Mouse (Mus musculus): ENCODE data around the gene Fam240a. TPM values are rescaled to one million over a fixed set of nuclear protein-coding genes. Genes with fewer than 3 reads are reported as not detected.

Fam240a gene
- polyA plus RNA-seq, 1 experiment from 2014 or later = not detected

DNA sequence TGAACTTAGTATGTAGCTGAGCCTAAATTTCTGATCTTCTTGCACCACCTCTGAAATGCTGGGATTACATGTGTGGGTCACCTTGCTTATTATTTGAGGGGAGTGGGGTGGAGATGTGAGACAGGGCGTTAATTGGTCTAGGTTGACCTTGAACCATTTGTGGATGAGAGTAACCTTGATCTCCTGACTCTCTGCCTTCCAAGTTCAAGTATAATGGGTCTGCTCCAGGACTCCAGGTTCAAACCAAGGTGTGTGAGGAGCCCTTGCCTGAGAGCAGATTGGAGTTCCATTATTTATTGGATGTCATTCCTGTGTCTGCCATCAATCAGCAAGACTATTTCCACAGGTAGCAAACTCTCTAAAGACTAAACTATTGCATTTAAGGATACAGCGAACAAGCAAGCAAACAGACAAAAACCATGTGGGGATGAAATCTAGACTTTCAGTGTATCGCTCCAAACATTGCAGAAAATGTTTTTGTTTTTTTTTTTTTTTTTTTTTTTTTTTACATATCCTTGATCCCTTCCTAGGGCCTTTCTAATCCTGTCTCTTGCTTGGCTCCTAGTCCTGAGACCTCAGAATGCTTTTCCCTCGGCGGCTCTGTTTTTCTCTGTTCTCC lies 36.4 kb upstream of the Fam240a start:
- no peak for ATAC-seq (ENCODE audit: borderline replicate concordance, extremely low read depth, low FRiP score, low TSS enrichment)
- H3K4me1 ChIP-seq = no peaks in the 10 kb centered on the region
- peak overlapping the region; percentile 94 for H3K4me2 ChIP-seq
- no peaks in the 10 kb centered on the region for H3K36me3 ChIP-seq
- 42% methylated on average over 5 of the region's 5 CpGs for WGBS
- no peaks in the 10 kb centered on the region for H3K9me3 ChIP-seq
- H3K9ac ChIP-seq = 0 out of 2 replicates have a peak overlapping the region, but pooled peaks have one; percentile 35
- peak overlapping the region; percentile 50 for H3K4me3 ChIP-seq
- H3K27me3 ChIP-seq = peaks cover 58% of the 10 kb centered on the region
- no peak overlapping the region for H3K27ac ChIP-seq

DNA sequence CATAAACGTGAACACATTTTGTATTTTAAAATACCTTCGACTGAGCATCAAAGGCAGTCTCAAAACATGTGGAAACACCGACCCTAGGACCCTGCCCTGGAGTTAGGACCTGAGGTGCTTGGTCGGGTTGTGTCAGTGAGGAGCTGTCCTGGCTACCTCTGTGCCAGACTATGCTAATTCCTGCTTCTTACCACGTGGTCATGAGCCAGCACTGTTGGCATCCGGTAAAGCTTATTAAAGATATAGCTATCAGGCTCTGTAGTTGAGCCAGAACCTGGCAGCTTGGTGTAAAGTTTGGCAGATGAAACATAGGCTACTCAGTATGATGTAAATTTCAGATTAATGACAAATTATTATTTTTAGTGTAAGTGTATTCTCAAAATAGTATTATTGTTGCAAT lies 35.7 kb upstream of the Fam240a start:
- no peak for ATAC-seq (ENCODE audit: borderline replicate concordance, extremely low read depth, low FRiP score, low TSS enrichment)
- 49% methylated on average over 6 of the region's 6 CpGs for WGBS
- Histone ChIP-seq H3K4me2 (no peak overlapping the region), H3K9ac (no peak overlapping the region), H3K4me3 (no peak overlapping the region), H3K4me1 (no peaks in the 10 kb centered on the region), H3K36me3 (no peaks in the 10 kb centered on the region), H3K9me3 (no peaks in the 10 kb centered on the region), H3K27ac (no peak overlapping the region), H3K27me3 (peaks cover 64% of the 10 kb centered on the region)

DNA sequence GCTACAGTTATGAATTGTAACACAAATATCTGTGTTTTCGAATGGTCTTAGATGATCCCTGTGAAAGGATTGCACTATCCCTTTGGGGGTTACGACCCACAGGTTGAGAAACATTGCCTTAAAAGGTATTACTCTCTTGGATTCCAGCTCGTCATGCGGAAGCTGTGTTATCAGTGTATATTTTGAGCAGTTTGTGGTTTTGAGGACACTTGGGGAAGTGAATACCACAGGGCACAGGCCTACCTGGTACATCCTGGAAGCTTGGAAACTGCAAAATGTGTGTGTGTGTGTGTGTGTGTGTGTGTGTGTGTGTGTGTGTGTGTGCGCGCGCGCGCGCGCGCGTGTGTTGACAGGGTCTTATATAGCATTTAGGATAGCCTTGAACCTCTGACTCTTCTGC lies 35.2 kb upstream of the Fam240a start:
- no peak overlapping the region for H3K4me2 ChIP-seq
- peaks cover 70% of the 10 kb centered on the region for H3K27me3 ChIP-seq
- H3K27ac ChIP-seq = no peak overlapping the region
- 91% methylated on average over 13 of the region's 13 CpGs for WGBS
- H3K4me3 ChIP-seq = no peak overlapping the region
- no peaks in the 10 kb centered on the region for H3K36me3 ChIP-seq
- no peak overlapping the region for H3K9ac ChIP-seq
- no peak for ATAC-seq (ENCODE audit: borderline replicate concordance, extremely low read depth, low FRiP score, low TSS enrichment)
- no peaks in the 10 kb centered on the region for H3K9me3 ChIP-seq
- no peaks in the 10 kb centered on the region for H3K4me1 ChIP-seq

DNA sequence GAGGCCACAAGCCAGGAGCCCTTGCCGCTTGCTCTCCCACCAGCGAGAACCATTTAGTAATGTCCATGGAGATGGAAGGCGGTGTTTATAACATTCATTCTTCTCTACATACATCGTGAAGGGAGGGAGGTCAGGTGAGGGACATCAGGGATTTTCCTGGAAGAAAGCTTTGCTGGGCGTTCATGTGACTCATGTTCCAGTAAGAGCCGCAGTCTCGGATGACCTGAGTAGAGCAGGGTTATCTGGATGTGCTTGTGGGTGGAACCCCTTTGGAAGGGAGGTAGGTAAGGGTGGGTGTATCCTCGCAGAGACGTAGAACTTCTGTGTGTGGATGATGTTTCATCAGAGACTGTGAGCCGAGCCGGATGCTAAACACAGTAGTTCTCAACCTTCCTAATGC lies 34.7 kb upstream of the Fam240a start, which contains the start of gene Lrrc2:
Lrrc2 (plus strand) TSS at position 149 of the 400 bp plus-strand sequence.
- Histone ChIP-seq H3K4me2 (no peak within 1 kb of the TSS), H3K9ac (no peak within 1 kb of the TSS), H3K27me3 (peaks cover 72% of the 10 kb centered on the region), H3K36me3 (no peaks in the 10 kb centered on the region), H3K4me3 (no peak within 1 kb of the TSS), H3K9me3 (no peaks in the 10 kb centered on the region), H3K4me1 (no peaks in the 10 kb centered on the region), H3K27ac (no peak within 1 kb of the TSS)
- WGBS = 68% methylated on average over 11 of the region's 11 CpGs
- ATAC-seq (ENCODE audit: borderline replicate concordance, extremely low read depth, low FRiP score, low TSS enrichment) = no peak

DNA sequence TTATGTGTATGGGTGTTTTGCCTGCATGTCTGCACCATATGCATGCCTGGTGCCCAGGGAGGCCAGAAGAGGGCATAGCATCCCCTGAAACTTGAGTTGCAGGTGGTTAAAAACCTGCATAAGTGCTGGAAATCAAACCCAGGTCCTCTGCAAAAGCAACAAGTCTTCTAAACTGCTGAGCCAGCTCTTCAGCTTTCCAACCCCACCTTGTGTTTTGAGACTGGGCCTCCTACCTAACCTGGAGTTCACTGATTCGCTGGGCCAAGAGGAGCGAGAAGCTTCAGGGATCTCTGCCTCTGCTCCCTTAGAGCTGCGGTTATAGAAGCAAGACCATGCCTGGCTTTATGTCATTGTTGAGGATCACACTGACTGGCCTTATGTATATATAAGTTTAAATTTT lies 33.4 kb upstream of the Fam240a start:
- no peak overlapping the region for H3K27ac ChIP-seq
- no peaks in the 10 kb centered on the region for H3K36me3 ChIP-seq
- H3K9me3 ChIP-seq = no peaks in the 10 kb centered on the region
- peaks cover 72% of the 10 kb centered on the region for H3K27me3 ChIP-seq
- no peak overlapping the region for H3K4me2 ChIP-seq
- no peak overlapping the region for H3K4me3 ChIP-seq
- no peak for ATAC-seq (ENCODE audit: borderline replicate concordance, extremely low read depth, low FRiP score, low TSS enrichment)
- H3K4me1 ChIP-seq = peaks cover 4% of the 10 kb centered on the region; the same call in 1 of the 2 replicates
- no peak overlapping the region for H3K9ac ChIP-seq
- WGBS = 89% methylated on average over 3 of the region's 3 CpGs

DNA sequence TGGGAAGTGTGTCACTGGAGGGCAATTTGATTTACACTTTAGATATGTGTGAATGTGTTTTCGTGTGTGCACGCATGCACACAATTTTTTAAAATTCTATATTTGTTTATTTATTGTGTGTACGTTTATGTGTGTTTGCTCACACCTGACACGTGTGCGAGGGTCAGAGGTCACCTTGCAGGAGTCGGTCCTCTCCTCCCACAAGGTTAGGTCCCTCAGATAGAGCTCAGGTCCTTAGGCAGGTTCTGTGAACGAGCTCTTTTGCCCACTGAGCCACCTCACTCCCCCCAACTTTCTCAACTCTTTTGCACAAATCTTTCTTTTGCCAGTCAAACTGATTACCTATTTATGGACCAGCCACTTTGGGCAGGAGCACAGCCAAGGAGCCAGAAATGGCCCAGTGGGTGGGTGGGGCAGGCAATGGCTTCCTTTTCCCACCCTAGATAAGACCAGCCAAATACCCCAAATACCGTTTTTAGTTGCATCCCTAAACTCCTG lies 32.2 kb upstream of the Fam240a start:
- no peak overlapping the region for H3K4me3 ChIP-seq
- no peaks in the 10 kb centered on the region for H3K9me3 ChIP-seq
- 38% methylated on average over 8 of the region's 8 CpGs for WGBS
- H3K27me3 ChIP-seq = peaks cover 73% of the 10 kb centered on the region
- H3K27ac ChIP-seq = no peak overlapping the region
- peaks cover 4% of the 10 kb centered on the region; the same call in 1 of the 2 replicates for H3K4me1 ChIP-seq
- no peak overlapping the region for H3K4me2 ChIP-seq
- H3K36me3 ChIP-seq = no peaks in the 10 kb centered on the region
- no peak for ATAC-seq (ENCODE audit: borderline replicate concordance, extremely low read depth, low FRiP score, low TSS enrichment)
- H3K9ac ChIP-seq = no peak overlapping the region

DNA sequence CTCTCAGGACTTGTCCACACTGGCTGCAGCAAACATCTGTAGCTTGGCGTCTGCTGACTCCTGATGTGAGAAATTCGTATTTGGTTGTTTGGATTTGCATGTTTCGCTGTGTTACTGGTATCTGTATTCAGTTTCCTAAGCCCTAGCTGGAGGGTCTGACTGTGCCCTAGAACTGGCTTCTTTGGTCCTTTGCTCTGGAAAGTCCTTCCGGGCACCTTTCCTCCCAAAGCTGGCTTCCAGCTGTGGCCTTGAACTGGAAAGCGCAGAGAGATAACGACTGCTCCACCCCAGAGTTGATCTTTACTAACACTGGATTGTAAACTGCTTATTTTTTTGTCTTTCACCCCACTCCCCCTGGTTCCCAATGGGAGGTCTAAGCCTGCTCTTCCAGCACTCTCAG lies 31.2 kb upstream of the Fam240a start:
- H3K27me3 ChIP-seq = peaks cover 66% of the 10 kb centered on the region
- H3K4me2 ChIP-seq = no peak overlapping the region
- no peak overlapping the region for H3K4me3 ChIP-seq
- no peaks in the 10 kb centered on the region for H3K9me3 ChIP-seq
- 56% methylated on average over 6 of the region's 6 CpGs for WGBS
- no peak overlapping the region for H3K27ac ChIP-seq
- H3K4me1 ChIP-seq = peaks cover 4% of the 10 kb centered on the region; the same call in 1 of the 2 replicates
- H3K36me3 ChIP-seq = no peaks in the 10 kb centered on the region
- ATAC-seq (ENCODE audit: borderline replicate concordance, extremely low read depth, low FRiP score, low TSS enrichment) = no peak
- H3K9ac ChIP-seq = no peak overlapping the region

DNA sequence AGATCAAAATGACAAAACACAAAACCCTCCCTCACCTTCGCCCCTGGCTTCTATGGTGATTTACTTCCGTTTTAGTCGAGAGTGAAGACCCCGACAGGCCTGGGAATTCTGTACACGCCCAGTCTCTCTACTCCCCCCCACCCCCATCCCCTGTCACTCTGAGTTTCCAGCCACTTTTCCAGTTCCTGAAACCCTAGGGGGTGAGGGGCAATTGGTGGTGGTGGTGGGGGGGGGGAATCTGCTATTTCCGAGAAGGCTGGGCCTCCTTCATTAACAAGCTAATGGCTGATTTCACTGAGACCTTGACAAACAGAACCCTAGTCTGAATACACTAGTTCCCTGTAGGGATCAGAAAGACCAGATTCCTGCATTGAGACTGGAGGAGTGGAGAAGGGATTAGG lies 30.6 kb upstream of the Fam240a start:
- ATAC-seq (ENCODE audit: borderline replicate concordance, extremely low read depth, low FRiP score, low TSS enrichment) = no peak
- 29% methylated on average over 6 of the region's 6 CpGs for WGBS
- Histone ChIP-seq H3K27me3 (peaks cover 59% of the 10 kb centered on the region), H3K4me3 (no peak overlapping the region), H3K27ac (no peak overlapping the region), H3K9ac (no peak overlapping the region), H3K9me3 (no peaks in the 10 kb centered on the region), H3K4me2 (no peak overlapping the region), H3K4me1 (peaks cover 4% of the 10 kb centered on the region; the same call in 1 of the 2 replicates), H3K36me3 (no peaks in the 10 kb centered on the region)

DNA sequence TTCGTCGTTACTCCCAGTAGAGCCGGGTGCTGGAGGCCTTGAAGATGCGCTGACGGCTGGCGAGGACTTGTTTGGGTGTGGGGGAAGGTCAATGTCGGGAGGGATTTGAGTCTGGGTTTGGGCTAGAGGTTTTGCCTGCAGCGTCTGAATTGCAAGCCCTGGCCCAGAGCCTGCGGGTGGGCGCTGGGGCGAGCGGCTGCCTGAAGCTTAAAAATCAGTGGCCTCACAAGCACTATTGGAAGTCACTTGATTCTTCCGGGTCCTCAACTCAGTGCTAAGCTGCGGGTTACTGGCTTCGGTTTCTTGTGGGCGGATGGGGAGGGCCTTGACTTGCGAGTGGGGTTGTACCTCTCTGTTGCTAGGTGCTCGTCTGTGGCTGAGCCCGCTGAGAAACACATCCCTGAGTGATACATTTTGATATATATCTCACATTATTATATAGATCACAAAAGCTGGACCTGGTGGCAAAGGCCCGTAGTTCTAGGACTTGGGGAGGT lies 29.9 kb upstream of the Fam240a start:
- ATAC-seq (ENCODE audit: borderline replicate concordance, extremely low read depth, low FRiP score, low TSS enrichment) = no peak
- 22% methylated on average over 20 of the region's 20 CpGs for WGBS
- H3K4me3 ChIP-seq = no peak overlapping the region
- peaks cover 55% of the 10 kb centered on the region for H3K27me3 ChIP-seq
- no peaks in the 10 kb centered on the region for H3K9me3 ChIP-seq
- no peak overlapping the region for H3K4me2 ChIP-seq
- no peaks in the 10 kb centered on the region for H3K36me3 ChIP-seq
- H3K4me1 ChIP-seq = peaks cover 4% of the 10 kb centered on the region; the same call in 1 of the 2 replicates
- H3K27ac ChIP-seq = no peak overlapping the region
- no peak overlapping the region for H3K9ac ChIP-seq

DNA sequence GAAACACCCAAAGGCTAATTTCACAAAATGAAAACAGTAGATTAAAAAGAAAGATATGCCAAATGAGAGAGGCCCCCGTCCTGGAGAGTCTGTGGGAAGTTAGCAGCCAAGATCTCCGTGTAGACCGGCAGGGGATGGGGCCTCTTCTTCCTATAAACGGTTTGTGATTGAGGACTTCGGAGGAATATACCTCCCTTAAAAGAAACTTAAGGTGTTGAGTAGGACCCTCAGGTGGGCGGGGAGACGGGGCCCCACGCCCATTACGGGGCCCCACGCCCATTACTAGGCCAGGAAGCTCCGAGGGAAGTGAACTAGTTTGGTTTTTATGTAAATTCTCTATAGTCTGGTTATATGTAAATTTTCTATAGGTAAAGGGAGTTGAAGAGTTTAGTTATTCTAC lies 29.3 kb upstream of the Fam240a start, which contains the start of gene Tdgf1:
Tdgf1 (minus strand) TSS at position 233 of the 400 bp plus-strand sequence.
- Histone ChIP-seq H3K4me3 (no peak within 1 kb of the TSS), H3K36me3 (no peaks in the 10 kb centered on the region), H3K27ac (no peak within 1 kb of the TSS), H3K4me1 (peaks cover 4% of the 10 kb centered on the region; the same call in 1 of the 2 replicates), H3K9me3 (no peaks in the 10 kb centered on the region), H3K27me3 (peaks cover 49% of the 10 kb centered on the region), H3K9ac (no peak within 1 kb of the TSS), H3K4me2 (no peak within 1 kb of the TSS)
- no peak for ATAC-seq (ENCODE audit: borderline replicate concordance, extremely low read depth, low FRiP score, low TSS enrichment)
- 13% methylated on average over 11 of the region's 11 CpGs for WGBS

DNA sequence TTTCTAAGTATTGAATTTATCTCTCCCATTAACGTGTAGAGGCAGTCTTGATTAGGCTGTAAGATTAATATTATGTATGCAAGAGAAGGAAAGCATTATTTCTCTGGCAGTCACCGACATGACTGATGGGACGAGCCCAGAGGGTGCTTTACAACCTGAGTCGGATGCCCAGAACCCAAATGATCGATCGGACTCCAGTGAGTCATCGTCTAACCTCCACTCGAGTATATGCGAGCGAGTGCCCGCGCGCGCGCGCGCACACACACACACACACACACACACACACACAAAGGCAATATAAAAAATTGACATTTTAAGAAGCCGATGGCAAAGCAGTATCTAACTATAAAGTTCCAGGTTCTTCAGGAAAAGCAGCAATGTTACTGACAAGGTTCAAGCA lies 28.7 kb upstream of the Fam240a start:
- Histone ChIP-seq H3K27ac (no peak overlapping the region), H3K9me3 (no peaks in the 10 kb centered on the region)
- WGBS = 4% methylated on average over 18 of the region's 18 CpGs

DNA sequence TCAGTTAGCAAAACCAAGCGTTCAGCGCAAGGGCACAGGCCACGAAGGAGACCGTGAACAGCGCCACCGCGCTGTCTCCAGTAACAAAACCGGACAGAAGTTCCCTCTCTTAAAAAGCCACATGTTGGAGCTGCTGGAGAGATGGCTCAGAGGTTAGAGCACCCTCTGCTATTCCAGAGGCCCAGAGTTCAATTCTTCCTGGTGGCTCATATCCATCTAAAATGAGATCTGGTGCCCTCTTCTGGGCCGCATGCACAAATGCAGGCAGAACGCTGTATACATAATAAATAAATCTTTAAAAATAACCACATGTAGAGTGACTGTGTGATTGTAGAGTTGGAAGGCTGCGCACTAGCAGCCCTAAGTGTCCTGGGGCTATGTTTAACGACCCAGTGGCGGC lies 27.6 kb upstream of the Fam240a start:
- H3K27ac ChIP-seq = no peak overlapping the region
- peaks cover 4% of the 10 kb centered on the region; the same call in 1 of the 2 replicates for H3K4me1 ChIP-seq
- H3K27me3 ChIP-seq = peaks cover 49% of the 10 kb centered on the region
- H3K9ac ChIP-seq = no peak overlapping the region
- no peaks in the 10 kb centered on the region for H3K9me3 ChIP-seq
- ATAC-seq (ENCODE audit: borderline replicate concordance, extremely low read depth, low FRiP score, low TSS enrichment) = no peak
- no peak overlapping the region for H3K4me3 ChIP-seq
- H3K4me2 ChIP-seq = no peak overlapping the region
- H3K36me3 ChIP-seq = no peaks in the 10 kb centered on the region
- 26% methylated on average over 13 of the region's 13 CpGs for WGBS

More for the DNA sequence above, 28.7 kb upstream of the Fam240a start:
- Histone ChIP-seq H3K4me1 (peaks cover 4% of the 10 kb centered on the region; the same call in 1 of the 2 replicates), H3K9ac (no peak overlapping the region), H3K36me3 (no peaks in the 10 kb centered on the region), H3K27me3 (peaks cover 49% of the 10 kb centered on the region), H3K4me2 (no peak overlapping the region), H3K4me3 (no peak overlapping the region)
- ATAC-seq (ENCODE audit: borderline replicate concordance, extremely low read depth, low FRiP score, low TSS enrichment) = no peak
